Mouse (Mus musculus): Measurements from ENCODE around the gene Lmntd1. TPM values are rescaled to one million over a fixed set of nuclear protein-coding genes. Genes with fewer than 3 reads are reported as not detected.

Gene Lmntd1
- polyA plus RNA-seq, 1 experiment from 2014 or later, result 17.7 TPM

DNA sequence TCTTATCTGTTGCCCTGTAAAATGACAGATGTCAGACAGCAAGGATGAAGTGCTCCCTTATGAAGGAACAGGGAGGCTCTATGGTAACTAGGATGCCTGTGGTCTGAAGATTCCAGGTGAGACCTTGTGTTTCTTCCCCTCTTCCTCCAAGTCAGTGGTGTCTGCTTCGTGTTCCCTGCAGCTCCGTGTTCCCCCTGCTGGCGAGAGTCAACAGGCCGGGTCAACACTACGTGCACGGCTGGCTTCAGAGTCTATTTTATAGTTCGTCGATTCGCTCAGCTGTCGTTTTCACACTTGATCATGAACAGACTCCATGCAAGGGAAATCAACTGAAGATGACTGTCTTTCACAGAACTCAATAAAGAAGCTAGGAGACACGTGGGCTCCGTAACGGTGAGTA is 171.3 kb downstream of the Lmntd1 start:
- no peaks in the 10 kb centered on the region for H3K27me3 ChIP-seq (ENCODE audit: control insufficient read depth, insufficient read depth, low read length)
- ATAC-seq (ENCODE audit: insufficient number of reproducible peaks, insufficient read depth, low FRiP score, low read depth), result no peak
- peaks cover 22 to 37% of the 10 kb centered on the region in 2 experiments for H3K4me1 ChIP-seq (ENCODE audit: control insufficient read depth in 2 of 2, insufficient read depth in 2 of 2, low read length in 2 of 2)
- H3K9me3 ChIP-seq (ENCODE audit: control insufficient read depth, low read length), result no peaks in the 10 kb centered on the region
- 50% methylated on average over 13 of the region's 13 CpGs for WGBS
- H3K4me2 ChIP-seq (ENCODE audit: low read length), result no peak overlapping the region
- no peak overlapping the region for H3K27ac ChIP-seq (replicated peaks in 1 of 2; ENCODE audit: control insufficient read depth in 1 of 2, insufficient read depth in 1 of 2, low read depth in 2 of 2, low read length in 2 of 2)
- no peak overlapping the region for H3K4me3 ChIP-seq (ENCODE audit: control insufficient read depth in 1 of 2, insufficient read depth in 1 of 2, low read depth in 1 of 2, low read length in 2 of 2)
- no peaks in the 10 kb centered on the region for H3K36me3 ChIP-seq (ENCODE audit: control insufficient read depth, insufficient read depth, low read length)
- H3K9ac ChIP-seq (ENCODE audit: low read length), result no peak overlapping the region

DNA sequence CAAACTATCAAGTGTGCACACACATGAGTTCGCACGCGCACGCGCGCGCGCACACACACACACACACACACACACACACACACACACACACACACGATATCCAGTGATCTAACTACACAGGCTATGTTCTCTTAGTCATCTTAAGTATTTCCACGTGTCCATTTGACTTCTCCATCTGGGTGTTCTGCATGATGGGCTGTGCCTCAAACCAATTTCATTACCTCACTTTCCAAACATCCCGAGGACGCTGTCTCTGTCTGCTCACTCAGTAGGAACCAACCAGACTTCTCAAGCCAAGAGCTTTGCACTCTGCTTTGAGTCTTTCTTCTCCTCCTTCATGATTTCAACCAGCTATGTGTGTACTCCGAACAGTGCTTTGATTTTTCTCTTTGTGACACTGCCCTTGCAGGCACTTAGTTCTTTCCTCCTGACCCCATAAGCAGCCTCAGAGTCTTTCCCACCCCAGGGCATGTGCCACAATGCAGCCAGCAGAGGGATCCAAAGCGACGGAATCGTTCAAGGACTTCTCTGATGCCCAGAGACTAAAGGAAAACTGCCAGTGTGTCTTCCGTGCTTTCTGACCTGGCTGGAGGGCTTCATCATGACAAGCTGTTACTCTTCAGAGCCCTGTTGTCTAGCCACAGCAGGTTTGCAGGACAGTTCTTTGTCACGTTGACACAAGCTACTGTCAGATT is 172.6 kb downstream of the Lmntd1 start:
- Histone ChIP-seq H3K4me3 (ENCODE audit: control insufficient read depth in 1 of 2, insufficient read depth in 1 of 2, low read depth in 1 of 2, low read length in 2 of 2) (no peak overlapping the region), H3K36me3 (ENCODE audit: control insufficient read depth, insufficient read depth, low read length) (no peaks in the 10 kb centered on the region), H3K27ac (replicated peaks in 1 of 2; ENCODE audit: control insufficient read depth in 1 of 2, insufficient read depth in 1 of 2, low read depth in 2 of 2, low read length in 2 of 2) (peak overlapping the region; percentile 77 to 91), H3K9me3 (ENCODE audit: control insufficient read depth, low read length) (no peaks in the 10 kb centered on the region), H3K4me1 (ENCODE audit: control insufficient read depth in 2 of 2, insufficient read depth in 2 of 2, low read length in 2 of 2) (peaks cover 22 to 37% of the 10 kb centered on the region in 2 experiments), H3K27me3 (ENCODE audit: control insufficient read depth, insufficient read depth, low read length) (no peaks in the 10 kb centered on the region), H3K9ac (ENCODE audit: low read length) (no peak overlapping the region), H3K4me2 (ENCODE audit: low read length) (peak overlapping the region; percentile 31)
- peak; percentile 67; the same call in 1 of the 2 replicates for ATAC-seq (ENCODE audit: insufficient number of reproducible peaks, insufficient read depth, low FRiP score, low read depth)
- WGBS, result 50% methylated on average over 18 of the region's 18 CpGs

DNA sequence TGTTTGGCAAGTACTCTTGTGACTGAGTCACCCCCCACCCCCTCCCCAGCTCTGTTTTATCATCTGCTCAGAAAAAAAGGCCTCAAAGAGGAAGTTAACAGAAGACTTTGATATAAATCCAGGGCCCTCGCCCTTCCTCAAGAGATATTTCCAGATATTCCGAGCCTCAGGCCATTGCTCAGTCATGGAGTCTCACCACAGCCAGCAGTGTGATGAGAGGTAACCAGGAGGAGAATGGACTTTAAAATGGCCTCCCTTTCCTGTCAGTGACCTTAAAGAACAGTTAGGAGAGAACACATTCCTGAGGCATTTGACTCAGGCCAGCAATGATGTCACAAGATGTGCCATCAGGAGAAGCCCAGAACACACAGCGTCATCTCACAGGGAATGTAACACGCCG is 175.3 kb downstream of the Lmntd1 start:
- H3K4me2 ChIP-seq (ENCODE audit: low read length), result no peak overlapping the region
- H3K9me3 ChIP-seq (ENCODE audit: control insufficient read depth, low read length), result no peaks in the 10 kb centered on the region
- ATAC-seq (ENCODE audit: insufficient number of reproducible peaks, insufficient read depth, low FRiP score, low read depth), result no peak
- H3K27ac ChIP-seq (replicated peaks in 1 of 2; ENCODE audit: control insufficient read depth in 1 of 2, insufficient read depth in 1 of 2, low read depth in 2 of 2, low read length in 2 of 2), result no peak overlapping the region; a peak in 1 of 4 replicates
- no peaks in the 10 kb centered on the region for H3K36me3 ChIP-seq (ENCODE audit: control insufficient read depth, insufficient read depth, low read length)
- H3K27me3 ChIP-seq (ENCODE audit: control insufficient read depth, insufficient read depth, low read length), result no peaks in the 10 kb centered on the region
- WGBS, result 50% methylated on average over 5 of the region's 5 CpGs
- H3K4me1 ChIP-seq (ENCODE audit: control insufficient read depth in 2 of 2, insufficient read depth in 2 of 2, low read length in 2 of 2), result peaks cover 23 to 40% of the 10 kb centered on the region in 2 experiments
- H3K4me3 ChIP-seq (ENCODE audit: control insufficient read depth in 1 of 2, insufficient read depth in 1 of 2, low read depth in 1 of 2, low read length in 2 of 2), result no peak overlapping the region
- no peak overlapping the region for H3K9ac ChIP-seq (ENCODE audit: low read length)

DNA sequence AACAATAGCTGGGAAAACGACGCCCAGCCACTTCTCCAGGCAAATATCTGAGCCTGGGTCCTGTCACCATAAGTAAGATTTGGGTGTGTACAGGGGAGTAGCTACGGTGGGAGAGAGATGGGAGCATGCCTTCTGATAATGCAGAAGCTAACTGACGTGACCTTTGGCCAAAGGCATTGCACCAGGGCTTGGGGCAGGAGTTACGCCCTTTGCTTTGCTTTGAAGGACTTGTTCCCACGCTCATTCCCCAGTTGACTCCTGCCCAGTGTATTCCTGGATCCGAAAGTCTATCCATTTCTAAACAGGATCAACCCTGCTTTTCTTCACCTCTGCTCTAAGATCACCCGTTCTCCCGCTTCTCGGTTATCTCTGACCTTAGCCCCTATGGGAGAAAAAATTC is 178.4 kb downstream of the Lmntd1 start:
- ATAC-seq (ENCODE audit: insufficient number of reproducible peaks, insufficient read depth, low FRiP score, low read depth), result no peak
- no peak overlapping the region for H3K4me3 ChIP-seq (ENCODE audit: control insufficient read depth in 1 of 2, insufficient read depth in 1 of 2, low read depth in 1 of 2, low read length in 2 of 2)
- no peaks in the 10 kb centered on the region for H3K9me3 ChIP-seq (ENCODE audit: control insufficient read depth, low read length)
- H3K27ac ChIP-seq (replicated peaks in 1 of 2; ENCODE audit: control insufficient read depth in 1 of 2, insufficient read depth in 1 of 2, low read depth in 2 of 2, low read length in 2 of 2), result peak overlapping the region in 1 of 2 experiments; percentile 7; a peak in 1 of 4 replicates
- H3K9ac ChIP-seq (ENCODE audit: low read length), result no peak overlapping the region
- H3K36me3 ChIP-seq (ENCODE audit: control insufficient read depth, insufficient read depth, low read length), result no peaks in the 10 kb centered on the region
- 52% methylated on average over 10 of the region's 10 CpGs for WGBS
- no peak overlapping the region for H3K4me2 ChIP-seq (ENCODE audit: low read length)
- peaks cover 22 to 28% of the 10 kb centered on the region in 2 experiments for H3K4me1 ChIP-seq (ENCODE audit: control insufficient read depth in 2 of 2, insufficient read depth in 2 of 2, low read length in 2 of 2)
- no peaks in the 10 kb centered on the region for H3K27me3 ChIP-seq (ENCODE audit: control insufficient read depth, insufficient read depth, low read length)

DNA sequence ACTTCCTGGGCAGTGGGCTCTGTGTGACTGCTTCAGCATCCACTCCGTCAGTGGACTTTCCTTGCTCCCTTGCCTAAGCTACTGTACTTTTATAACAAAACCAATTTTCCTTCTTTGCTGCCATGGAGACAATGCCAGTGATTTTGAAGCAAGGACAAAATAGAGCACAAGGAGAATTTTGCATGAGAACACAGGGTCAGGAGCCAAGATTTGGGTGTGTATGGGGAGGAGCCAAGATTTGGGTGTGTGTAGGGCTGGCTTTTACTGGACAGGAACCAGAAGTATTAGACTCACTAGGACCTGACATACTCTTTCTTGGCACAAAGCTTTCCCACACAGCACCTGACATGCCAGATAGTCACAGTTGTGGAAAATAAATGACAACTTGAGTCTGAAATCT is 179.0 kb downstream of the Lmntd1 start:
- Histone ChIP-seq H3K9me3 (ENCODE audit: control insufficient read depth, low read length) (no peaks in the 10 kb centered on the region), H3K36me3 (ENCODE audit: control insufficient read depth, insufficient read depth, low read length) (no peaks in the 10 kb centered on the region), H3K4me2 (ENCODE audit: low read length) (no peak overlapping the region), H3K27me3 (ENCODE audit: control insufficient read depth, insufficient read depth, low read length) (no peaks in the 10 kb centered on the region), H3K27ac (replicated peaks in 1 of 2; ENCODE audit: control insufficient read depth in 1 of 2, insufficient read depth in 1 of 2, low read depth in 2 of 2, low read length in 2 of 2) (peak overlapping the region; percentile 7 to 49; a peak in 3 of 4 replicates), H3K4me1 (ENCODE audit: control insufficient read depth in 2 of 2, insufficient read depth in 2 of 2, low read length in 2 of 2) (peaks cover 22 to 28% of the 10 kb centered on the region in 2 experiments), H3K9ac (ENCODE audit: low read length) (no peak overlapping the region), H3K4me3 (ENCODE audit: control insufficient read depth in 1 of 2, insufficient read depth in 1 of 2, low read depth in 1 of 2, low read length in 2 of 2) (no peak overlapping the region)
- ATAC-seq (ENCODE audit: insufficient number of reproducible peaks, insufficient read depth, low FRiP score, low read depth), result no peak
- 71% methylated on average over 1 of the region's 1 CpGs for WGBS

DNA sequence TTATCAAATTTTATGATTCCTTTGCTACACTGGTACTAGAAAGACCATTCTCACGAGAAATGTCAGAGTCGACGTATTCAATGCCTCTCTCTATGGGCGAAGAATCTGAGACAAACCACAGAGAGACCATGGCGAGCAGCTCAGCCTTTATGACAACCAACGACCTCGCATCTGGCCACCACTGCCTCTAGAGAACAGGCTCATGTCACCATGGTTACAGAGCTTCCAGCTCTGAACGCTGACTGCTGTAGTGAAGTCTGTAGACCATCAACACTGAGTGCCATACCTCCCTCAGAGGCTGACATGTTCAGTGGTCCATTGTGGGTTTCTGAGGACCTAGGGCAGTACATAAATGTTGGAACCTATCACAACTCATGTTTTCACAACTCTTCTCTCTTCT is 180.2 kb downstream of the Lmntd1 start:
- no peak overlapping the region for H3K4me3 ChIP-seq (ENCODE audit: control insufficient read depth in 1 of 2, insufficient read depth in 1 of 2, low read depth in 1 of 2, low read length in 2 of 2)
- no peaks in the 10 kb centered on the region for H3K27me3 ChIP-seq (ENCODE audit: control insufficient read depth, insufficient read depth, low read length)
- WGBS, result 80% methylated on average over 8 of the region's 8 CpGs
- no peak overlapping the region for H3K4me2 ChIP-seq (ENCODE audit: low read length)
- H3K36me3 ChIP-seq (ENCODE audit: control insufficient read depth, insufficient read depth, low read length), result no peaks in the 10 kb centered on the region
- H3K9ac ChIP-seq (ENCODE audit: low read length), result no peak overlapping the region
- H3K9me3 ChIP-seq (ENCODE audit: control insufficient read depth, low read length), result no peaks in the 10 kb centered on the region
- no peak for ATAC-seq (ENCODE audit: insufficient number of reproducible peaks, insufficient read depth, low FRiP score, low read depth)
- H3K27ac ChIP-seq (replicated peaks in 1 of 2; ENCODE audit: control insufficient read depth in 1 of 2, insufficient read depth in 1 of 2, low read depth in 2 of 2, low read length in 2 of 2), result no peak overlapping the region
- H3K4me1 ChIP-seq (ENCODE audit: control insufficient read depth in 2 of 2, insufficient read depth in 2 of 2, low read length in 2 of 2), result peaks cover 18 to 23% of the 10 kb centered on the region in 2 experiments

DNA sequence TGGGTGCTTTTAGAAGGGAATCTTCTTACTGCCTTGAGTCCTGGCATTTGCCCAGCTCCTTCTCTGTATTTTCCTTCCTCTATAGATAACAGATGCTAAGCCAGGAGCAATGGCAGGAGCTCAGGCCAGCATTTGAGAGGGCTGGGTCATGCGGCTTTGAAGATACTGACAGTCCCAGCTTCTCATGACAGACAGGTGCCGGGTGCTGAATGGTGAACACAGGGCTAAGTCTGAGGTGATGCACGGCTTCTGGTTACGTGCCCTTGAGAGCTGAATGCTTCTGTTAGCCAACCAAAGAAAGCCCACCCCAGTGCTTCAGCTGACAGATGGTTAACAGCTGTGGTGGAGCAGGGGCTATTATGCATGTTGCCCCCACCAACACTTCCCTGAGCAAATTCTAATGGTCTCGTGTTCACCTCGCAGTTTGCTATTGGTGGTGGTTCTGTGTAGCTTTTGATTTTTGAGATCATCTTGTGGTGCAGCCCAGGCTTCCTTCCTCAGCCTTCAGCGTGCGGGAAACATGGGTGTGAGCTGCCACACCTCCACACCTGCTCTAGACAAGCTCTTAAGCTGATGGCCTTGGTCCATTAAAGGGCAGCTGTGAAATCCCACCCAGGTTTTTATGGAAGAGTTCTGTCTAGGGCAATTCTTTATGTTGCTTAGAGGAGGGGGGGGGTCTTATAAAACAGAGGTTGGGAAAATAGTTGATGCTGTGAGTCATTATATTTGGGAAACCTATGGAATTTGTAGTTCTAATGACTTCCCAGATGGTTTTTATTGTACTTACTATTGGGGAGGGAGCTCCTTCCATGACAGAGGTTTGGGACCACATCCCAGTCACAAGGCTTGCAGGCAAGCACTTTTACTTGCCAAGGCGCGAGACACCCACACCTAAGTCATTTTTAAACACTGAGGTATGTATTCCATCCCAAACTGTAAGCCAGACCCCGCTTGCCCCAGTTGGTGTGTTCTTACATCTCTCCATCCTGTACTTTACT is 181.1 kb downstream of the Lmntd1 start:
- ATAC-seq (ENCODE audit: insufficient number of reproducible peaks, insufficient read depth, low FRiP score, low read depth), result no peak
- no peak overlapping the region for H3K4me2 ChIP-seq (ENCODE audit: low read length)

More for the DNA sequence above, 181.1 kb downstream of the Lmntd1 start:
- 61% methylated on average over 11 of the region's 11 CpGs for WGBS
- Histone ChIP-seq H3K27ac (replicated peaks in 1 of 2; ENCODE audit: control insufficient read depth in 1 of 2, insufficient read depth in 1 of 2, low read depth in 2 of 2, low read length in 2 of 2) (no peak overlapping the region), H3K9ac (ENCODE audit: low read length) (no peak overlapping the region), H3K27me3 (ENCODE audit: control insufficient read depth, insufficient read depth, low read length) (no peaks in the 10 kb centered on the region), H3K9me3 (ENCODE audit: control insufficient read depth, low read length) (no peaks in the 10 kb centered on the region), H3K4me1 (ENCODE audit: control insufficient read depth in 2 of 2, insufficient read depth in 2 of 2, low read length in 2 of 2) (peaks cover 15 to 20% of the 10 kb centered on the region in 2 experiments), H3K4me3 (ENCODE audit: control insufficient read depth in 1 of 2, insufficient read depth in 1 of 2, low read depth in 1 of 2, low read length in 2 of 2) (no peak overlapping the region), H3K36me3 (ENCODE audit: control insufficient read depth, insufficient read depth, low read length) (no peaks in the 10 kb centered on the region)

All from heart, embryonic 14.5 days (tissue).